Mouse (Mus musculus) yolk sac, embryonic 10.5 days (tissue): ENCODE measurements at regions not wholly inside any gene's neighbourhood (a gene's known extent, or its start where the extent isn't known, plus 50 kb on each side); places are given as distances from the start of the nearest gene placed in this dataset.
A peak's percentile ranks its signal among the peaks of the same experiment; 100 is the strongest.
"Not testable (repeated sequence)": the region's sequence is repeated elsewhere in the genome, so short reads cannot be mapped to it uniquely, and the experiment has no call there.

Source experiments
- DNase-seq: peaks from one replicate; pipeline ENCODE4 v3.0.0-alpha.2; 2017; ENCODE audit warnings: low spot score

DNA sequence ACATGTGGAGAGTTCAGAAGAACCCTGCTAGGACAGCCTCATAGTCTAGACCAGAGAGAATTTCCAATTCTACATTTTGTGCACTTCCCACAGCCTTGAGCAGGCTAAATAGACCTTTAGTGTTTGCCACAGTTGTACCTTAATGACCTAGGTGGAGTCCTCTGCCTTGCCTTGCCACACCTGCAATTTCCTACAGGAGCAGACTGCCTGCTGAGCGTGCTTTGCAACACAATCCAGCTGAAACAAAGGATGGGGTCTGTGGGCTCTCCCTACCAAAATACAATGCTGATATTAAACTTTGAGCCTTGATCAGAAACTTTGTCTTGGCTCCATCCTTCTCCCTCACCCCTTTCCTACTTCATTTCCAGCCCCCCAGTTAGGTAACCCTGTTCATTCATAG is 326.0 kb upstream of the Snx7 start:
- no peak for DNase-seq

DNA sequence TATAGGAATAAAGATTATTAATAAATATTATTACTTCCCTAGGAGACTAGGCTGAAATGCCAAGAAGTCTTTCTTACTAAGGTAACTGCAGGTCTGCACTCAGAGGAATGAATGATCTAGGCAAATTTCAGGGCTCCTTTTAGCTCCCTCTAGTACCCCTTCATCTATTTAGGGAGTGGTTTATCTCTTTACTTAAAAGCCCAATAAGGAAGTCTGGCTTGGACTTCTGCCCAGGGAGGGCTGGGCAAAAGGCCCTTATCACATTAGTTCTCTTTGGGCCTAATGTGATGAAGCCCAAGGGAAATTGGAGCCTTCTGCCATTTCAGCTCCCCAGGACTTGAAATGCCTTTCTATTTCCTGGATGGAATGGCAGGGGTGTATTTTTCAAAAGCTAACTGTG is 320.6 kb upstream of the Snx7 start:
- DNase-seq = no peak

DNA sequence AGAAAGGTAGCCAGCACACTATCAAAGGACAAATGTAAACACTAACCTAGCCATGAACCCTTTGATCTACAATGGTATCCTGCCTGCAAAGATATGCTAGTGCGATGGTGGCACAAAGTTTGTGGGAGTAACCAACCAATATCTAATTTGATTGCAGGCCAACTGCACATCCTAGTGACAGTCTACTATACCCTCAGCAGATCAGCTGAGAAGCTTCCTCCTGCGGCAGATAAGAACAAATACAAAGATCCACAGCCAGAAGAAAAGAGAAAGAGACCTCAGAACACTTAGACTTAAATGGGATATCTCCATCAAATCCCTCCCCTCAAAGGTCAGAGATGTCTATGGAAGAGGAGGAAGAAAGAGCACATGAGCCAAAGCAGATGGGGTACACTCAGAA is 308.7 kb upstream of the Snx7 start:
- DNase-seq = no peak

DNA sequence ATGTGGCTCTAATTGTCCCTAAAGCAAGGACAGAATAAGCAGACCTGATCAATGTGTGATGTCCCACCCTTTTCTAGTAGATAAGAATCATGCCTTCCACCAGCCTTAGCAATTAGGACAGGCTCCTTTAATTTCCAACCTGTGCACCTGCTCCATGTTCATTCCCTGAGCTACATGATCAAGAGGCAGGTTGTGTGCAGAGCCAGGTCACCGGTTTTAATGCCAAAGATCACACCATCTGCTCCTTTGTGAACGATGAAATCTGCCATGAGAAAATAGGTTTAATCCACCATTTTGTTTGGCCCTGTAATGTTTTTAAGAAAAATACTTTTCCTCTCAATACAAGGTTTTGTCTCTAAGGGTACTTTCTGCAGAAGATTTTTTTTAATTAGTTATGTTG is 294.2 kb upstream of the Snx7 start:
- no peak for DNase-seq

DNA sequence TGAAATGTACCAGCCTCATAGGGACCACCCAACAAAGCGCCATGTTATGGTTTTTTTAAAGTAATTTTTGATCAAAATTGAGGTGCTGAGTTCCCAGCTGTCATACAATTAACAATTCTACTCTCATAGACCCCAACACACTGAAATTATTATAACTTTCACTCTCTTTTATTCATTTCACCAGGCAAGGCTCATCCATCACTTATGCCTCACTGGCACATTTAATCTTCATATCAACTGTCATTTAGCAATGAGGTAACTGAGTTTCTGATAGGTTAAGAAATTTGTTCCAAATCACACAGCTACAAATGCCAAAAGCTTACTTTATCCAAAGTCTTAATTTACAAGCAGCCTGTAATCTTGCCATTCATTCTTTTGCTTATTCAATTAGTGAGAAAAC is 276.1 kb upstream of the Snx7 start:
- no peak for DNase-seq

DNA sequence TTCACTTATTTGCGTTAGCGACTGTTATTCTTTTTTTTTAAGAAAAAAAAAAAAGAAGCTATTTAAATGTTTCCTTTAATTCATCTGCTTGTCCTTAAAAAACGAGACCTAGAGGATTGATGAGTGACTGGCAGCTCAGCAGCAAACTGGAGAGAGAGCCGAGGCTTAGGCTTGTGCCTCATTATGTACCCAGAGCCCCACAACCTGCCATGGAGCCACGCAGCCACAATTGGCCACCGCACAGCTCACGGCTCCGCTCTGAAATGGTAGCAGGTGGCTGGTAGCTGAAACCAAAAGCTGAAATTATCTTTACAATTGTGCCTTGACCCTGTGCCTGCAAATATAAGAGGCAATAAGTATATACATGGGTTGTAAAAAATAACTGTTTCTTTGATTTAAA is 273.0 kb upstream of the Snx7 start:
- no peak for DNase-seq

DNA sequence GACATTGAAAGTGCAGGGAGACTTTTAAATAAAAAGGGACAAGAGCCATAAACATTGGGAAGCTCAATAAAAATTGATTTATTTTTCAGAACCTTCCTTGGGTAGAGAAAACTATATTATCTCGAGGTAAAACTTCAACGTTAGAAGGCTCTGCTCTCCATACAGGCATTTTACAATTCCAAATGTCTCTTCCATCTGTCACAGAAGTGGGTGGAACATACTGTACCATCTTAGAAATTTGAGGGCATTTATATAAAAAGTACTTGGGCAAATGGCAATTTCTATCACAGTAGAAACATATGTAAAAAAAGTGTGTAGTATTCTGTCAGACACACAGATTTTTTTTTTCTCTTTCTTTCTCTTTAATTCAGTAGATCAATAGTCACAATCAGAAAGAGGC is 271.4 kb upstream of the Snx7 start:
- DNase-seq = no peak

DNA sequence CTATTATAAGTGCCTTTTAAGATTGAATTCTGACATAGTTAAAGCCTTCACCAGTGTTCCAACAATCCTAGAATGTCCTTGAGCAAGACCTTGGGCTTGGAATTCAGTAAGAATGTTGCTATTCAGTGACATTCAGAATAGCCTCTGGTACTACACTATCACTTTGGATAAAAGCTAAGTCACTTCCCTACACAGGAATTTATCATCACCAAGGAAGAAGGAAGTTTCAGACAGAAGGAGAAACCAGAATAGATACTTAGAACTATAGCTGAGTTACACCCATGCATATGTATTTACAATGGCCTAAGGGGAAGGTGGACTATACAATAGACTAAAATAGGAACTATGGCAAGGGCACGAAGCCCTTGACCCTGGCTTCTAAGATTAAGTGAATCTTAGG is 259.6 kb upstream of the Snx7 start:
- DNase-seq = not testable (repeated sequence)

DNA sequence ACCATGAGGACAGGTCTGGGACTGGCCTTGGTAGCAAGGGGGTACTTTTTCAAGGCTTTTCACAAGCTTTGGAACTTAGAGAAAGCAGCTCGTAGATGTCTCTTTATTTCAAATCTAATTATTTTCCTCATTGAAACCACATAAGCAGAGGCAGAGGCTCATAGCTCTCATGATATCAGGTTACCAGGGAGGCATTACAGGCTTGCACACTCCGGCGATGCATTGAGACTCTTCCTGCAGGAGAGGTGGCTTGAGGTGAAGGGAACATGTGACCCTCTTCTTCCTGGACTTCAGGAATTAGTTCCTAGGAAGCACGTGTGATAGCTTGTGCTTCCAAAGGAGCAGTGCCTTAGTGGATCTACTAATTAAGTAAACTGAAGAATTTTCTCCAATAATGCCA is 233.9 kb upstream of the Snx7 start:
- DNase-seq = no peak

DNA sequence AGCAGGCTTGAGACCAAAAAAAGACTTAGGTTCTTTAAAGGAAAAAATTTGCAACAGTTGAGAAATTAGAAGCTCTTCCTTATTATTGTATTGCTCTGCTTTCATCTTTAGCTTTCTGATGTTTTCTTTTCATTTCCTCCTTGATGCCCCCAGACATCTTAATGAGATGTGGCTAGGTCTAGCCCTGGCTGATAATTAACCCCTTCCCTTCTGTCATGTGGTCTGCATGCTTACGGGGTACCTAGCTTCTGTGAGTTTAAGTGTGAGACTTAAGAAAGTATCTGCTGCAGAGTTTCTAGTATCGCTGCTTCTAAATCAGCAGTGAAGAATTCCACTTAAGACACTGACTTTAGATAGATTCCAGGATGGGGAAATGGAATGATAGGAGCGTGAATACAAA is 215.8 kb upstream of the Snx7 start:
- DNase-seq = no peak

DNA sequence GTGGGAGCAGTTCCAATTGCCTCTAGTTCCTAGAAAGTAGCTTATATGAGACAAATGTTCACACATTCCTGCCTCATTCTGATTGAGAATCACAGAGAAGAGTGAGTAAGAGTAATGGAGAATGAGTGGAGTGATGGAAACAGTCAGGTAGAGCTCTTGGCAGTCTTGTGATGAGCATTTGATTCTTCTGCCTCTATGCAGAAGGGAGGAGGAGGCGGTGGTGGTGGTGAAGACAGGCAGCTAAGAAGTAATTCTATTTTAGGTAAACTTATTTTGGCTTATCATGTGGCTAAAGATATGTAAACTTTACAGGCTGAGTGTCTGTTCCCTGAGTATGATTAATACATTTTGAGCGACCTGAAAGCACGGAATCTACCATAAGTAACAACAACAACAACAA is 203.6 kb upstream of the Snx7 start:
- DNase-seq = no peak

DNA sequence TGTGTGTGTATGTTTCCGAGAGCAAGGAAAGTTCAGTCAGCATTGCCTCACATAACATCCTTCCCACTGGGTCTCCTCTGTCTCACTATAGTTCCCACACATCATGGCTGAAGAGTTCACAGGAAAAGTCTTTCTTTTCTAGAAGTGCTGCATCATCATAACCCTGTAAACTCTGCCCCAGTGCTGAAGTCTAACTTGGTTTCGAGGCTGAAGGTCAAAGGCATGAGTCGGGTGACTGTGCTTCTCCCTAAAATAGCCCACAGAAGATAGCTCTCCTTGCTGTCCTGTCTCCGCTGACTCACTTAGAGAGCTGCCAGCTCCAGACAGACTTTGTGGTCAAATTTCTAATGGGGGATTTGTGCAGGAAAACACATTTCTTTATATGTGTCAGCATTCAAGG is 201.4 kb upstream of the Snx7 start:
- DNase-seq = no peak

DNA sequence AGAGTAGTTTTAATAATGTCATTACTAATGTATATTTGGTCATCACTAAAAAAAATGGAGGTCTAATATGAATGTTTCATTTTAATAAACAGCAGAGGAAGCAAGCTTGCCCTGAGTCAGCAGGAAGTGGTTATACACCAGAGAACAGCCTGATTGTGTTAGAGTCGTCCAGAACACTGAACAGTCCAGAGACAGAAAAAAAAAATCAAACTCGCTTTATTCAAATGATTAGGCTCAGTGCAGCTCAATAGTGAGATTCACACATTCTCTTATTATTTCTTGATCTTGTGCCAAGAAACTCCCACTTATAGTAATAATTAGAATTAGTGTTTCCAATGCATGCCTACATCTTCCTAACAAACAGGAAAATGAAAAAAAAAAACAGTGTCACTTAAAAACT is 194.9 kb upstream of the Snx7 start:
- no peak for DNase-seq

DNA sequence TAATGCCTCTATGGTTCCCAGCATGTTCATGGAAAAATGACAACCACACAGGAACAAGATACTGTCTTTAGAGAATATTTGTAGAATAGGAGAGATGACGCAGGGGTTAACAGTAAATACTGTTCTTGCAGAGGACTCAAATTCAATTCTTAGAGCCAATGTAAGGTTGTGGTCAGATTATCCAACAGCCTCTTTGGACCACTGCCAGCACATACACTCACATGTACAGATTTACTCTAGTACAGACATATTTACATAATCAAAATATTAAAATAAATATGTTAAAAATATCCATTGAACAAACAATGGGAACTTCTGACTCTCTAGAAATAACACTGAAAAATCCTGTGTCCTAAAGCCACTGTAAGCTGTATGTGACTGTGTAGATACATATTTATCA is 193.8 kb upstream of the Snx7 start:
- no peak for DNase-seq

DNA sequence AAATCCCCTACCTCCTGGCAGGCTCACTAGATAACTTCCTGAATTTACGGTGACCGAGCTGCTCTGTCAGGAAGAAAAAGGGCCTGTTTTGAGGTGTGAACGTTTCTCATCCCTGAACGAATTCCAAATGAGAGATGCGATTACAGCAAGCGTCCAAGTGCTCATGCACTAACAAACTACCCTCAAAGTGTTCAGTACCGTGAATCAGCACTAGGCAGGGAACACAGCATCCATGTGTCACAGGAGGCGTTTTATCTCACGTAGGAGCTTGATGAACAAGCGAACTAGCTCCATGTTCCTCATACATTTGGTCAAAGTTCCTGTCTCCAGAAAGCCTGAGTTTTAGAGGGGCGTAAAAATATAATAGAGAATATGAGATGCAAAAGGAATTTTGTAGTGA is 178.3 kb upstream of the Snx7 start:
- DNase-seq = no peak

DNA sequence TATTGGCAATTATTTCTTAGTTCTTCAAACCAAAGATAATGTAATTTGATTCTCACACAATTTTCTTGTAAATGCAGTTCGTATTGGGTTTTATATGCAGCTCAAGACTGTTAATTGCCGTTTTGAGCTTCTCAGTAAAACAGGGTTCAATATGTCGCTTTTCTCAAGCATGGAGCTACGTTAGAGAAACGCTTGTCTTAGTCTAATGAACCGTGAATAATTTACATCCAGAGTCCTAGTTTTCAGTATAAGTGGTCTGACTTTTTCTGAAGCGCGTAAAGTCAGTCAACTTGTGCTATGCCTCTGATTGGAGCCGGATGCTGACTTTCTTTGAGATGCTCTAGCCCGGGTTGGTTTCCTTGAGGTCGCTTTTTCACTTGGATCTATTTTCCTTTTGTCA is 177.8 kb upstream of the Snx7 start:
- no peak for DNase-seq

DNA sequence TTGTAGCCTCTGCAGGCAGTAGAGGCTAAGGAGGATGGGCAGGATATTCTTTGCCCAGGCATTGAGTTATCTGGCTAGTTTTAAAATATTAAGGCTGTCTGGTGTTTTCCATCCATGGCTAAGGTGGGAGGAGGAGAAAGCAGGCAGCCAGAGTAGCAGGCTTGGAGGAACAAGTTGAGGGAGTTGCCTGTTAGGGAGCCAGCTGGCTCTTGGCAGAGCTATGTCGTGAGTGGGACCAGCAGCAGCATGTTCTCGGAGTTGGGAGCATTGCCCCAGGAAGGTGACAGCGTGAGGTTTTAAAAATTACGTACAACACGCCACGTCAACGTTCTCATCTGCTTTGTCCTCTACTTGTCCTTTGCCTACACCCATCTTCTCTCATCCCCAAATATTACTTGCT is 167.8 kb upstream of the Snx7 start:
- no peak for DNase-seq

DNA sequence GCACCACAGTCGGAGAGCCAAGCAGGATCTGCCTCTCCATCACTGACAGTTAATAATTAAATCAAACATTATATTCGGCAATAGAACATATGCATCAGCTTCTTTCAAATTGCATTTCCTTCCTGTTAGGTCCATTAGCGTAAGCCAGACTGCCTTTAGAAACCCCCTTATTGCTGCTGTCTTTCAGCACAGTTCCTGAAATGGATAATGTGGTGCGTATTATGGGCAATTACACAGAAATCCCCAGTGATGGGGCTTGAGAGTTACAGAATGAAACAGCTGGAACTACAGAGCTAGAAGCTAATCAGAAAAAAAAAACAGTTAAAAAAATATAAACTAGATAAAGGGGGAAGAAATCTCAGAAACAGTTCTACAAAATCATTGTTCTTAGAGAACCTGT is 126.7 kb upstream of the Snx7 start:
- no peak for DNase-seq

DNA sequence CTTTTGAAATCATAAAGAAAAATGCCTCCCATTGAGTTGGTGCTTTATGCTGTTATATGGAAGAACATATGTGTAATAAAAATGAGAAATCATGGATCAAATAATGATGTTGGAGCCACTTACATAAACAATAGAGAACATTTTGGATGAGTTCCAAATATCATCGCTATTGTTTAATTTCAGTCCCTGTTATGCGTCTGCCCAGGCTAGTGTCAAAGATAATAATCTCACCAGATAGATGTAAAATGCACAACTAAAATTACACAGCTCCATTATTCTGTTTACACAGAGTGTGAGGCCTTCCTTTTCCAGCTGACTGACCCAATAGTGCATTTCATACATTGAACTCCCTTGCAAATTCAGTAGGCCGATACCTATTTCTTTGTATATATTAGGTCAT is 125.4 kb upstream of the Snx7 start:
- DNase-seq = no peak

DNA sequence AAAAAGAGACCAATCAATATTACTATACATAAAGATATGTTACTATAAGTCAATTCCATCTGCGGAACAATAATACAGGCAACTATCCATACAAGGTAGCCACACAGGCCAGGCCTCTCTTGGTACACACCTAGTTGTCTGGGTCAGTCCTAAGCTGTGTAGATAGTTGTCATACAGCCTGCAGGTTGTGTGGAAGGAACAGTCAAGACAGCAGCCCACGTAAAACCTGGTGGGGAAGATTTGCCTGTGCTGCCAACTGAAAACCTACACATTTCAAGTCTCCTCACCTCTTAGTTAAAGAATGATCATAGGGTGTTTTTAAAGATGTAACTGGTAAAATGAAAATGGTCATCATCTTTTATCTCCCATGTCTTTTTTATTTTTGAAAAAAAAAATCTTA is 121.8 kb upstream of the Snx7 start:
- DNase-seq = no peak

DNA sequence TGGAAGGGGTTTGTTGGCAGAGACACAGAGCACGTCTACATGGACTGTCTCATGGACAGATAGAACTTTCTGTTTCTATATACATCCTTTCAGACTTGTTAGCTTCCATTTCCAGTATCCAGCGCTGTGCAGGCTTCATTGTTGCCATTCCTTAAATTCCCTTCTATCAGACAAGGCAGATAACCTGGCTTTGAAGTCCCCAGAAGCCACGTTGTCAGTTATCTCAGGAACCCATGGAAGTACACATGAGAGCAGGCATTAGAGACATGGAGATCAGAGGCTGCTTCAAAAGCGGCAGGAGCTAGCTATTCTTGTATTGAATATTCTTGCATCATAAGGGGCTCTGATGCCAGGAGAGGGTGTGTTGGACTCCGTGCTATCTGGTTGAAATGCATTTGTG is 119.7 kb upstream of the Snx7 start:
- peak; percentile 34 for DNase-seq

DNA sequence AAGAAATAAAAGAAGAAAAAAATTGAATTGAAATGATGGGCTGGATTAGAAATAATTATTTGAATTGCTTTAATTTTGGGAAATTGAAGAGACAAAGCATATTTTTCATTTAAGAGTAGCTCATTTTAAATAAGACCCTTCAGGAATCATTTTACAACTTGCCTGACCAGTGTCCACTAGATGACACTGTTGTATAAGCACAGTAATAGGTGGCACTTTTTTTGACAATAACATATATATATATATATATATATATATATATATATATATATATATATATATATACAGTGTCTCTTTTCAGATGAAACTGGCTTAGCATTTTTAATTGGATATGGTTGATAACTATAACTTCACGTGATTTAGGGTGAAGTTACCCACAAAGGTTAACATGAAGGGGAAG is 106.9 kb upstream of the Snx7 start:
- DNase-seq = no peak

DNA sequence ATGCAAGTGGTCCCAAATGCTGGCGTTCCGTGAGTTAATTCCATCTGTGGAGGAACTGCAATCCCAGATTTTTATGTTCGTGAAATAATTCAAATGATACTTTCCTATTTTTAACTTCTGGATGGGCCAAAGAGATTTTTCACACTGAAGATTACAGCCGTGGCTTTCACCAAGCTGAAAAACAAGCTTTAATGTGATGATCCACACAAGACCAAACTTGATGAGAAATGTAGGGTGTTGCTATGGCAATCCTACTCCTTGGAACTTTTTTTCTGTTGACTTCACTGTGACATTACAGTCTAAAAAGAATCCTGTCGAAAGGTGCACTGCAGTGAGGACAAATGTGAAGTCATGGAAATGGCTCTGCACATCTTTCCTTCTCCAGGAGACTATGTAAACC is 100.1 kb upstream of the Snx7 start:
- no peak for DNase-seq

DNA sequence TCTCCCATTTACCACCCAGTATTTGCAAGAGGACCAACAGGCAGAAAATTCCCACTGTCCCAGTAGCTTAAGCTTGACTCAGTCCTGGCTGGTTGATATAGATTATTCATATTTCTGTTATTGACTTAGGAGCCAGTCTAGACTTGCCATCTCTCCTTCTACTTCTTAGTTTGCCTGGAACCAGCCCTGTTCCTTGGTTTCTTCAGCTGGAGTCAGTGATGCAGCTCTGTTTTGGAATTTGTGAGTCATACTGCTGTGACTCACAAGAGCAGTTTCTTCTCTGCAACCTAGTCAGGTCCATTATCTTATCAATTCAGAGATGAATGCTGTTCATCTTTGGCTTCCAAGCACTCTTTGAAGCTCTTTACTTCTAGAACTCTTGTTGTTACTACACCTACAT is 69.7 kb upstream of the Snx7 start:
- no peak for DNase-seq

DNA sequence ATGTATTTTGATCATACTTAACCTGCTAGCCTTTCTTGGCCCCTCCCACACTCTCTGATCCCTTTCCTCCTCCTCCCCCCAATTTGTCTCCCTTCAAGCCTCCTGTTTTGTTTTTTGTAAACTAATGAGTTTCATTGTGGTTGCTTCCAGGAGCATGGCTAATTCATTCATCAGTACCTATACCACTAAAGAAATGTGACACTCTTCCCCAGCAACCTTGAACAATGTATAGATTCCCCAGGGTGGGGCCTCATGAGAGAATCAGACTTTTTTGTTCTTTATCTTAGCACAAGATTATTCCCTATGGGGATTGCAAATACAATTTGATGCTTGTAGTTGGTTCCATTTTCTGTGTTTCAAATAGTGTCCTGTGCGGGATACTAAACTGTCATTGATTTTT is 58.8 kb upstream of the Snx7 start:
- no peak for DNase-seq
